9 mouse cellular contexts compared by ENCODE assay signal in the genomic region with DNA sequence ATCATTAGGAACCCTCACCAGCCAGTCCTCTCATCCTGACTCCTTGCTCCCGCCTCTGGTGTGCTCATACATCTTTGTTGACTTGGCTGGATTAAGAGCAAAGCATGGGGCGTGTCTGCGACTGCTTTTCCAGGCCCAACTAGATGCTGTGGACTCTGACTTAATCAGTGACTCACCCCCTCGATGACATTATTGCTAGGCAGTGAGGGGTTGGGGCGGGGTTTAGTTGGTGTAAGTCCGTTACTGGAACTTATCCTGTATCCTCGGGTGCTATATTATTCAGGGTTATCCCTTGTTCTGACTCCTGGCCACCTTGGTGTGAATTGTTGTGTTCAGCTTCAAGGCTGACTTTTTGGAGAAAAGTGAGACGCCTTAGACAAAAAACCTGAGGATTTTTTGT.
DNase-seq lines count a peak whose midpoint lies in the region; ATAC-seq lines count a peak whose summit lies in the region.
"Had no signal": no experiment of that assay in that cellular context is flagged by ENCODE, and none has a peak within 500 bp of the region (broad histone marks: within the 10 kb centered on the region; RNA-seq: fewer than 3 reads in every experiment).

No protein-coding gene starts in this region.

- peak; percentile 15 for DNase-seq in gastrocnemius, adult 18-20 months (ENCODE audit: low spot score)
- no peak for DNase-seq in gastrocnemius, postnatal 25 days
- DNase-seq in Muller cell, postnatal 12 days (ENCODE audit: inconsistent ontology term): peak; percentile 58
- no peak for DNase-seq in hindbrain, embryonic 10.5 days (ENCODE audit: low spot score)
- DNase-seq in frontal cortex, adult 2 months (ENCODE audit: extremely low spot score in 1 of 2, low spot score in 1 of 2): no peak
- DNase-seq in urinary bladder, postnatal 25 days (ENCODE audit: low spot score): no peak
- no peak for DNase-seq in cerebellum, adult 9-10 months

- H3K4me3 ChIP-seq in hindbrain, embryonic 10.5 days: no peak overlapping the region
- no peak overlapping the region for H3K4me3 ChIP-seq in midbrain, embryonic 16.5 days (ENCODE audit: low read depth, low read length)

- H3K9me3 ChIP-seq in hindbrain, embryonic 10.5 days: no peaks in the 10 kb centered on the region
- H3K9me3 ChIP-seq in midbrain, embryonic 16.5 days (replicated peaks; ENCODE audit: control insufficient read depth, low read length, poor library complexity, severe bottlenecking): no peaks in the 10 kb centered on the region

- H3K4me2 ChIP-seq in midbrain, embryonic 16.5 days (ENCODE audit: low read length): no peak overlapping the region

- H3K9ac ChIP-seq in midbrain, embryonic 16.5 days (ENCODE audit: low read depth, low read length): no peak overlapping the region
- H3K9ac ChIP-seq: liver, postnatal 0 days had no signal

- H3K36me3 ChIP-seq in hindbrain, embryonic 10.5 days: no peaks in the 10 kb centered on the region
- H3K36me3 ChIP-seq in midbrain, embryonic 16.5 days (ENCODE audit: control insufficient read depth, insufficient read depth, low read length): no peaks in the 10 kb centered on the region

- 72% methylated on average over 8 of the region's 8 CpGs for WGBS in hindbrain, embryonic 10.5 days
- 45% methylated on average over 8 of the region's 8 CpGs for whole genome bisulfite sequencing in midbrain, embryonic 16.5 days

- ATAC-seq in midbrain, embryonic 16.5 days: peak; percentile 19; the same call in 1 of the 2 replicates

- H3K4me1 ChIP-seq in hindbrain, embryonic 10.5 days (replicated peaks): peaks cover 11% of the 10 kb centered on the region
- peaks cover 10% of the 10 kb centered on the region; the same call in 1 of the 2 replicates for H3K4me1 ChIP-seq in midbrain, embryonic 16.5 days (ENCODE audit: control insufficient read depth, insufficient read depth, low read length)

- H3K27me3 ChIP-seq in hindbrain, embryonic 10.5 days (ENCODE audit: insufficient read depth, poor library complexity, severe bottlenecking): no peaks in the 10 kb centered on the region
- no peaks in the 10 kb centered on the region for H3K27me3 ChIP-seq in midbrain, embryonic 16.5 days (ENCODE audit: control insufficient read depth, insufficient read depth, low read depth, low read length)

- peak overlapping the region; percentile 78; the same call in 1 of the 2 replicates for H3K27ac ChIP-seq in hindbrain, embryonic 10.5 days
- peak overlapping the region; percentile 86 for H3K27ac ChIP-seq in midbrain, embryonic 16.5 days (ENCODE audit: low read length)

Comparison
In these comparisons a context has a peak if more than half of its experiments do, and no peak if none do; other contexts are left out.
1. DNase-seq: peak in gastrocnemius, adult 18-20 months (single experiment) and Muller cell, postnatal 12 days (single experiment); none in gastrocnemius, postnatal 25 days (single experiment), hindbrain, embryonic 10.5 days (single experiment), frontal cortex, adult 2 months (0 of 2), urinary bladder, postnatal 25 days (single experiment) and cerebellum, adult 9-10 months (single experiment).